Mouse (Mus musculus) gonadal fat pad, adult 2 months (tissue): ENCODE measurements around the gene Dck. TPM values are rescaled to one million over a fixed set of nuclear protein-coding genes. Genes with fewer than 3 reads are reported as not detected.

Experiments
- DNase-seq: peaks from one replicate; pipeline ENCODE4 v3.0.0-alpha.2; 2012; ENCODE audit warnings: low read depth
- polyA plus RNA-seq: library from polyadenylated mRNA; depleted of rRNA; stranded (reverse); fragments of >200 nt; gene quantifications from 2 replicates; pipeline ENCODE4 v1.2.3, GENCODE M21; 2012; rRNA removed

Dck gene
- polyA plus RNA-seq, 1 experiment, result 3.0 TPM

GRCm38 (mm10) chr5:88791256-88792245 lies 26.8 kb downstream of the Dck start:
- no peak for DNase-seq

- no peak for DNase-seq
Measured at GRCm38 (mm10) chr5:88793676-88794075, 28.9 kb downstream of the Dck start.

- no peak for DNase-seq
Measured at GRCm38 (mm10) chr5:88795910-88796584, 31.3 kb downstream of the Dck start.

GRCm38 (mm10) chr5:88796588-88796987 lies 31.8 kb downstream of the Dck start:
- DNase-seq, result no peak

- no peak for DNase-seq
Measured at GRCm38 (mm10) chr5:88797121-88797520, 32.3 kb downstream of the Dck start.

- no peak for DNase-seq
Measured at GRCm38 (mm10) chr5:88805616-88806015, 40.8 kb downstream of the Dck start.

- DNase-seq, result no peak
Measured at GRCm38 (mm10) chr5:88806278-88806677, 41.5 kb downstream of the Dck start.

GRCm38 (mm10) chr5:88807342-88807741 lies 42.5 kb downstream of the Dck start:
- no peak for DNase-seq

- no peak for DNase-seq
Measured at GRCm38 (mm10) chr5:88813188-88813587, 48.4 kb downstream of the Dck start.

- no peak for DNase-seq
Measured at GRCm38 (mm10) chr5:88814552-88814951, 49.8 kb downstream of the Dck start.

GRCm38 (mm10) chr5:88821542-88821941 lies 56.7 kb downstream of the Dck start:
- no peak for DNase-seq

GRCm38 (mm10) chr5:88824838-88825237 lies 60.0 kb downstream of the Dck start:
- no peak for DNase-seq

GRCm38 (mm10) chr5:88829835-88830571 lies 65.2 kb downstream of the Dck start:
- no peak for DNase-seq

GRCm38 (mm10) chr5:88830880-88831279 lies 66.1 kb downstream of the Dck start:
- DNase-seq, result no peak

GRCm38 (mm10) chr5:88831935-88832334 lies 67.1 kb downstream of the Dck start:
- no peak for DNase-seq

Other genes starting within 250 kb of the Dck start
- 1.9 and 2.4 TPM in 2 replicates for gene Jchain, start 237.1 kb upstream of the Dck start, polyA plus RNA-seq
- gene Utp3, start 210.5 kb upstream of the Dck start, polyA plus RNA-seq, result 9.4 and 12.9 TPM in 2 replicates
- gene Rufy3, start 200.0 kb upstream of the Dck start, polyA plus RNA-seq, result 5.2 and 6.7 TPM in 2 replicates
- gene Grsf1, start 88.8 kb upstream of the Dck start, polyA plus RNA-seq, result 29.9 and 36.8 TPM in 2 replicates
- 5.4 and 7.0 TPM in 2 replicates for gene Mob1b, start 44.1 kb upstream of the Dck start, polyA plus RNA-seq
- gene Slc4a4, start 121.8 kb downstream of the Dck start, polyA plus RNA-seq, result 6.1 and 10.6 TPM in 2 replicates